Mouse (Mus musculus) T-cell, adult 66 days (primary cell): Measurements from ENCODE around the gene Rasgef1b. TPM values are rescaled to one million over a fixed set of nuclear protein-coding genes. Genes with fewer than 3 reads are reported as not detected.

ENCODE experiments used
- total RNA-seq, 2 experiments: library from RNA; stranded (reverse); gene quantifications; 3 replicates in 1 of 2; 4 replicates in 1 of 2; pipeline ENCODE4 v1.2.4; 2023

Gene Rasgef1b
- total RNA-seq = 1 to 10 TPM; 3.5 to 3.9 TPM

DNA sequence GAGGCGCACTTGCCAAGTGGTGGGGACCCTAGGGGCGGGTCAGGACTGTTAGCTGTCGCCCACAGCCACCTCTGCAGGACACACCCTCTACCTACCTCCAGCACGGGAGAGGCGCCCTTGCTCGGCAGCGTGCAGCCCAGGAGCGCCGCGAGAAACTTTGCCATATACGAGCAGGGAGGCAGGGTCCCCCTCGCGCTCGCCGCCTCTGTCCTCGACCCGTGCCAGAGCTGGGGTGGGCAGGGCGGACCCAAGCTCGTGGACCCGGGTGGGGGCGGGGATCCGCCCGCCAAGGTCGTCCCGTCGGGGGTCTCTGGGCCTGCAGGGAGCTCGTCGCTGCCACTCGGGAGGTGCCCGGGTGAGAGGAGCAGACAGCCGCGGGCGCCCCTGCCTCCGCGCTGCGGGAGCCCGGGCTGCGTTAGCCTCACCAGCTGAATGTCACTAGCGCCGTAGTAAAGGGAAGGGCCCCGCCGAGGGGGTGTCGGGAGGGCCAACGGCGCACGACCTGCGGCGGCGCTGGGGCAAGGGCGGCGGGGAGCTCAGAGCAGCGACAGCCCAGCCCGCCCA, at the start of gene Rasgef1b:
TSS of gene Rasgef1b (minus strand) at position 417 of the 564 bp plus-strand sequence.

Other genes with a start within 250 kb of the Rasgef1b start
- not detected for gene Vamp9, start 177.2 kb upstream of the Rasgef1b start, total RNA-seq
- gene Hnrnpd, start 249.9 kb upstream of the Rasgef1b start, total RNA-seq = 100 to 1,000 TPM; 261 to 279 TPM
- 1 to 10 TPM in 1 of 2 experiments, not detected in 1; 2.1 TPM for gene 4930524J08Rik, start 250.0 kb upstream of the Rasgef1b start, total RNA-seq